Comparison of ENCODE assay signal across 15 mouse cellular contexts in genomic region chr10:25466493-25466892, GRCm38 (mm10).
"Had no signal": no experiment of that assay in that cellular context is flagged by ENCODE, and none has a peak within 500 bp of the region (broad histone marks: within the 10 kb centered on the region; RNA-seq: fewer than 3 reads in every experiment).

No protein-coding gene starts in this region.

- DNase-seq: kidney, adult 11 months; kidney, adult 9 months; kidney, postnatal 36 days; layer of hippocampus, adult 9-11 months; layer of hippocampus, postnatal 36 days; lung, embryonic 14.5 days; lung, postnatal 10 days; thymus, postnatal 4 days had no signal

- H3K9ac ChIP-seq: liver, embryonic 15.5 days; lung, embryonic 14.5 days; midbrain, embryonic 15.5 days; neural tube, embryonic 12.5 days had no signal

- H3K4me2 ChIP-seq: liver, embryonic 15.5 days; lung, embryonic 14.5 days; midbrain, embryonic 11.5 days; midbrain, embryonic 15.5 days; neural tube, embryonic 12.5 days had no signal

- H3K36me3 ChIP-seq: midbrain, embryonic 15.5 days had no signal

- ATAC-seq: midbrain, embryonic 15.5 days had no signal

- H3K4me3 ChIP-seq: liver, embryonic 15.5 days; midbrain, embryonic 15.5 days; neural tube, embryonic 12.5 days had no signal

- H3K4me1 ChIP-seq: midbrain, embryonic 15.5 days had no signal

- H3K27me3 ChIP-seq: liver, embryonic 15.5 days; midbrain, embryonic 15.5 days; neural tube, embryonic 12.5 days had no signal

- H3K27ac ChIP-seq: kidney, postnatal 0 days; liver, embryonic 15.5 days; macrophage; midbrain, embryonic 15.5 days; neural tube, embryonic 12.5 days; stomach, postnatal 0 days had no signal

- H3K9me3 ChIP-seq: liver, embryonic 15.5 days; midbrain, embryonic 15.5 days; neural tube, embryonic 12.5 days had no signal
